Mouse (Mus musculus) forelimb bud, embryonic 11.5 days (tissue): ENCODE data around the gene Cpn2.

Source experiments
- DNase-seq: peaks from one replicate; pipeline ENCODE4 v3.0.0-alpha.2; 2012; ENCODE audit warnings: low read depth, low spot score

Gene Cpn2

DNA sequence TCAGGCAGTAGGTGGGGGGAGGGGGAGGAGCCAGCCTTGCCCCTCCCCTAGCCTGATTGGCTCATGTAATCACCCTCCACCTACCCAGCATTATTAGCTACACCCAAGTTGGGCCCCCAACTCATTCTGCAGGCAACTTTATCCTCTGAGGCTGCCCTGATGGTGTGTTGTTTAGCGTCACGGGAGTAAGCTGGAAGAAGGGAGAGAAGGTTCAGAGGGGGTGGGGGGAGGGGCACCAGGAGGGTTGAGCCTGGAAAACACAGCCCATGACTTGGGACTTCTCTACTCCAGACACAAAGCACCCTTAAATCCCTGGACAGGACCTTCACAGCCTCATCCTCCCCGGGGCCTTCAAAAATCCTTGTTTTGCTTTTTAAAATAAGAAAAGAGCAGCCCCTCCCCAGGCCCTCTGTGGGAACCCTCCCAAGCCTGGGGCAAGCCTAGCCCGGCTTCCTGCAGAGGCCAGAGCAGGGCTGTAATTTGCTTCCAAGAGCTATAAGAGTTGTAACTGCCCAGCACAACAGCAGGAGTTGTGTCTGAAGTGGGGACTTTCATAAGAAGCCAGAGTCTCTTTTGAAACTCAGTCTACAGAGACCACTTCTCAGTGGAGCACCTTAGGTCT, 13.5 kb upstream of the Cpn2 start:
- DNase-seq, result peak; percentile 54

GRCm38 (mm10) chr16:30278406-30278805, 11.1 kb upstream of the Cpn2 start:
- DNase-seq, result no peak

DNA sequence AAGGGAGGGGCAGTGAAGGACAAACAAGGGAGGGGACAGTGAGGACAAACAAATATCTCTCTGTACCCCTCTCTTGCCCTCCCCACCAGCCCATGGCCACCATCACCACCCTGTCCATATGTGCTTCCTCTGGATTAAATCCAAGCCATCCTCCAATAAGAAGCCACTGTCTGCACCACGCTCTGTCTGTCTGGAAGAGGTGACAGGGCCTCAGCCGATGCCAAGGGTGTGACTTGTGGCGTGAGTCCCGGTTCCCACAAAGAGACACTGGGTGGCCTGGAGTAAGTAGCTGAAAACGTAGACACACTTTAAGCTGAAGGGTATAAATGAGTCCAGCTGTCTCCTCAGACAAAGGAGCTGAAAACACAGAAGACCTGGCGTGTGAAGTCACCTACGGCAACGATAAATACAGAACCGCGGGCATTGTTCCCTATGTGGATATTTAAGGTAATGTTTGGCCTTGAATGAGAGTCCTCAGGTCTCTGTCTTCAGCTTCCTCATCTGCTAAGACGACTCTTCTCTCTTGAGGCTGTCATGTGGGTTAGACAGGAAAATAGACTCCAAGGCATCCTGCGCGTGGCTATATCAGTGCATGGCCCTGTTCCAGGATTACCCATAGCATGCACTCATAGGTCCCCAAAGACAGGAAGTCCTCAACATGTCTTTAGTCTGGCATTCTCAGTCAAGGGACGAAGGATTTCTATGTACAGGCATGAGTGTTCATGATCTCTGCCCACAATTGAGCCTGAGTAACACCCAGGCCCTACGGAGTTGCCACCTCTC, 8.4 kb upstream of the Cpn2 start:
- DNase-seq, result no peak

- no peak for DNase-seq
Measured at GRCm38 (mm10) chr16:30273065-30273464, 5.8 kb upstream of the Cpn2 start.

GRCm38 (mm10) chr16:30271941-30272595, 4.8 kb upstream of the Cpn2 start:
- DNase-seq, result no peak

GRCm38 (mm10) chr16:30271223-30271761, 4.0 kb upstream of the Cpn2 start:
- peak; percentile 34 for DNase-seq

- DNase-seq, result no peak
Measured at GRCm38 (mm10) chr16:30266561-30266960, 738 bp downstream of the Cpn2 start.

- DNase-seq, result no peak
Measured at GRCm38 (mm10) chr16:30265611-30266010, 1.7 kb downstream of the Cpn2 start.

- DNase-seq, result no peak
Measured at GRCm38 (mm10) chr16:30263156-30263555, 4.1 kb downstream of the Cpn2 start.

- DNase-seq, result peak; percentile 64
Measured at GRCm38 (mm10) chr16:30262664-30263063, 4.6 kb downstream of the Cpn2 start.

GRCm38 (mm10) chr16:30262157-30262556, 5.1 kb downstream of the Cpn2 start:
- DNase-seq, result no peak

- DNase-seq, result no peak
Measured at GRCm38 (mm10) chr16:30261341-30261740, 6.0 kb downstream of the Cpn2 start.

DNA sequence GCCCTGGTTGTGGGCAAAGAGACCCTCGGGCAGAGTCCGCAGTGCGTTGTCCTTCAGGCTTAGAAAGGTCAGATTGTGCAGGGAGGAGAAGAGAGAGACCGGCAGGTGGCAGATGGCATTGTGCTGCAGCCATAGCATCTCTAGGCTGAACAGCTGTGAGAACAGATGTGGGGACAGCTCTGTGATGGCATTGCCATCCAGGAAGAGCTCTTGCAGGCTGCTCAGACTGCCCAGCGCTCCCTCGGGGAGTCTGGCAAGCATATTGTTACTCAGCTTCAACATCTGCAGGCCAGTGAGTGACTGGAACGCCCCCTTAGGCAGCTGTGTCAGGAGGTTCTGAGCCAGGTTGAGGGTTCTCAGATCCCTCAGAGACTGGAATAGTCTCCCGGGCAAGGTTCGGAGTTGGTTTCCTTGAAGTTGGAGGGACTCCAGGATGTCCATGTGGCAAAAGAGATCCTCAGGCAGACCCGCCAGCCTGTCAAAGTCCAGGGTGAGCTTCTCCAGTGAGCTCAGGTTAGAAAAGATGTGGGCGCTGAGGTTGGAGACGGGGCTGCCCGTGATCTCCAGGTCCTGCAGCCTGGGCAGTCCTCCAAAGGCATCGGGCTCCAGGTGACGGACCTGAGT, 7.2 kb downstream of the Cpn2 start:
- no peak for DNase-seq

DNA sequence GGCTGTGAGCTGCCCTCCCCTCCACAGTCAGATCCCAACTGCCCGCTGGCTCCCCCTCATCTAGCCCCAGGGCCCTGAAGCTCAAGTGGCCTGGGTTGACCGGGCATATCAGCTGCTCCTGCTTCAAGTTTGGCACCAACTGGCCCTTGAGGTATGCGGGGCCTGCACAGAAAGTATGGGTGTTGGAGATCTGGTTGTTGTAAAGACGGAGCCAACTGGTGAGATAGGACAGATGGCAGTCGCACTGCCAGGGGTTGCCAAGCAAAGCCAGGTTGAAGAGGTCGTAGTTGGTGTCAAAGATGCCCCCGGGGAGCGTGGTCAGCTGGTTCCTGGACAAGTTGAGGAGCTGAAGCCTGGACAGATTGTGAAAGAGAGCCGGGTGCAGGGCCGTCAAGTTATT, 7.9 kb downstream of the Cpn2 start:
- no peak for DNase-seq

GRCm38 (mm10) chr16:30258441-30258840, 8.9 kb downstream of the Cpn2 start:
- no peak for DNase-seq

DNA sequence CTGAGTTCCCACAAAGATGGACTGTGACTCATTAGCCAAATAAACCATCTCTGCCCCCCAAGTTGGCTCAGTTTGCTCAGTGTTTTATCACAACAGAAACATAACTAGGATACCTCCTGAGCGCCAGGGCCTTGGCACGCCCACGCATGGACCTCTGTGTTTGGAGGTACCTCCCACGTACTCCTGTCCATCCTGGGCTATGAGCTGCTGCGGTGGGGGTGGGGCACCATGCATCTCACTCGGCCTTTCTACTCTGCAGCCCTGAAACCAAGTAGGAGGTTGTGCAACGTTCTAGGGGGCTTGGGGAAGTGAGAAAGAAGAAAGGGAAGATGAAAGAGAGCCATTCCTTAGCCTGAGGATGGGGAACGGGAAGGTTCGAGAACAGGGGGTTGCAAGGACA, 9.6 kb downstream of the Cpn2 start:
- DNase-seq, result no peak

- DNase-seq, result no peak
Measured at GRCm38 (mm10) chr16:30255061-30255460, 12.2 kb downstream of the Cpn2 start.

- no peak for DNase-seq
Measured at GRCm38 (mm10) chr16:30253900-30254299, 13.4 kb downstream of the Cpn2 start.

DNA sequence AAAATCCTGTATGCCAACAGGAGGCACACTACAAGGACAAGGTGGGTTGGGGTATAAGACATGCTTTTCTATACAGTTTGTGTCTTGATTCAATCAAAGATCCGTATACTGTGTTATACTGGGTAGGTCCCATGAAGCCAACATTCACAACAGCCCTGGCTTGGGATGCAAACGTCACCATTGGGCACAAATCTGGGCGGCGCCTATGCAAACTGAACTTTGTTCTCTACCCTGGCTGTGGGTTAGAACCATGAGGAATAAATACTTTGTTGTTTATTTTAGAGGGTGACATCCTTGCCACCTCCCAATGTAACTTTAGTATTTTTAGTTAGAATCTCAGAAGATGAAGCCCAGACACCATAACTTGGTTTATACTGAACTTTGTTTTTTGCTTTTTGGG, 13.9 kb downstream of the Cpn2 start:
- no peak for DNase-seq

- peak; percentile 91 for DNase-seq
Measured at GRCm38 (mm10) chr16:30252003-30252418, 15.3 kb downstream of the Cpn2 start.

GRCm38 (mm10) chr16:30244037-30244700, 23.1 kb downstream of the Cpn2 start:
- peak; percentile 79 for DNase-seq
